Mouse (Mus musculus) liver, embryonic 14.5 days (tissue): ENCODE data around the gene Phxr2.

Source experiments
- CTCF ChIP-seq: IDR thresholded peaks from 2 replicates; pipeline ENCODE4 v1.5.1; 2016; ENCODE audit warnings: antibody characterized with exemption, low read depth, control low read depth
- EP300 ChIP-seq: IDR thresholded peaks from 2 replicates; pipeline ENCODE4 v1.6.1; 2016; ENCODE audit warnings: antibody characterized with exemption, low read depth

DNA sequence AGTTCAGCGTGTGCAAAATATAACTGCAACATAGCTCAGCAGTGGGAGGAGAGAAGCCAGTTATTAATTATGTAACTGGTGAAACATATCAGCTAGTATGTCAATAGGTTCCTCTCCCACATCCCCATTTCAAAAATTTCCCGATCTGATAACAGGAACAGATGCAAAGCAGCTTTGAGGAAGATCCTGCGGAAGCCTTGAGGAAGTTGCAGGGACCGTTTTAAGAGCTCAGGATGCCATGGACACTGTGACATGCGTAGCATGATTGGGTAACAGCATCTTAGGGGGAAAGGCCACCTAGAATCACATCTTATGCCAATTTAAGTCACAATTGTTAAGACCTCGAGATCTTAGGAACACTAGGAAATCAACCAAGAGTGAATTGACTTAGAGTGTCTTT is 36.2 kb downstream of the Phxr2 start:
- TF ChIP-seq CTCF (no peak), EP300 (no peak)
